Mouse (Mus musculus) right cerebral cortex, postnatal 25 days (tissue): Measurements from ENCODE around the gene Inafm2.

Experiments used
- DNase-seq: peaks from one replicate; pipeline ENCODE4 v3.0.0; 2022

The Inafm2 gene

GRCm38 (mm10) chr2:118786525-118786924 lies 41.0 kb downstream of the Inafm2 start:
- DNase-seq, result no peak

DNA sequence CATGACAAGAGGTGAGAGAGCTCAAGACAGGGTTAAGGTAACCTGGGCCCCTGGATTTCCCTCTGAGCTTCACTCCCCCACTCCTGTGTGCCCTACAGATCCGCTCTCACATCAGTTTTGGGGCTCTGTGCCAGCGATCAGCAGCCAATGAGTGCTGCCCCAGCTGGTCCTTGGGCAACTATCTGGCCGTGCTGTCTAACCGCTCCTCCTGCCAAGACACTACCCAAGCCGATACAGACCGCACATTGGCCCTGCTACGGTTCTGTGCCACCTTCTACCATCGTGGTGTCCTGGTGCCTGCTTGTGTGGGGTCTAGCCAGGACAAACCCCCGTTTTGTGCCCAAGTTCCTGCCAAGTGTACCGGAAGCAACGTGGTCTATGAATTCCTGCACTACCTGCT lies 43.9 kb downstream of the Inafm2 start:
- DNase-seq, result no peak

- DNase-seq, result no peak
Observed at GRCm38 (mm10) chr2:118790221-118790550, 44.6 kb downstream of the Inafm2 start.

- DNase-seq, result peak; percentile 48
Observed at GRCm38 (mm10) chr2:118790551-118791525, 45.3 kb downstream of the Inafm2 start.

- DNase-seq, result no peak
Observed at GRCm38 (mm10) chr2:118791591-118792258, 46.2 kb downstream of the Inafm2 start.

GRCm38 (mm10) chr2:118792259-118792613 lies 46.7 kb downstream of the Inafm2 start:
- DNase-seq, result no peak

DNA sequence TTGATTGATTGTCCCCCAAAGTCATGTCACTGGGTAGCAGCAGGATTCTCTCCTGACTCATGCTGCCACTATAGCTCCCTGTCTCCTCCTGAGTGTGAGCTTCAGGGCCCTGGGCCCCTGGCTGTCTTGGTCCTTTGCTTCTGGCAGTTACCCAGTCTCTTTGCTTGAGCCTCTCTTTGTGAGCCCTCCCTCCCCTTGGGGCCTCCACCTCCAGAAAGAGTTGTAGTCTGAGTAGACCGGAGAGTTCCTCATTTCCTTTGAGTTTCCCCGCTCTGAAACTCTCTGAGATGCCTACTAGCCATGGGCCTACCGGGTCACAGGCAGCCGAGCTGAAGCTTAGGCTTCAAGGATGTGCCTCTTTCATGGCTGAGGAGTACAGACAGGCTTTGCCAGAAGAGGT lies 48.1 kb downstream of the Inafm2 start:
- DNase-seq, result no peak
